Mouse (Mus musculus) liver, adult (tissue): ENCODE data around the gene Tcap.

ENCODE experiments used
- GATA4 ChIP-seq: IDR thresholded peaks from 2 replicates; pipeline ENCODE4 v1.6.1; 2014; ENCODE audit warnings: mild to moderate bottlenecking, low read length; ENCODE audit not compliant: insufficient replicate concordance

Tcap gene

DNA sequence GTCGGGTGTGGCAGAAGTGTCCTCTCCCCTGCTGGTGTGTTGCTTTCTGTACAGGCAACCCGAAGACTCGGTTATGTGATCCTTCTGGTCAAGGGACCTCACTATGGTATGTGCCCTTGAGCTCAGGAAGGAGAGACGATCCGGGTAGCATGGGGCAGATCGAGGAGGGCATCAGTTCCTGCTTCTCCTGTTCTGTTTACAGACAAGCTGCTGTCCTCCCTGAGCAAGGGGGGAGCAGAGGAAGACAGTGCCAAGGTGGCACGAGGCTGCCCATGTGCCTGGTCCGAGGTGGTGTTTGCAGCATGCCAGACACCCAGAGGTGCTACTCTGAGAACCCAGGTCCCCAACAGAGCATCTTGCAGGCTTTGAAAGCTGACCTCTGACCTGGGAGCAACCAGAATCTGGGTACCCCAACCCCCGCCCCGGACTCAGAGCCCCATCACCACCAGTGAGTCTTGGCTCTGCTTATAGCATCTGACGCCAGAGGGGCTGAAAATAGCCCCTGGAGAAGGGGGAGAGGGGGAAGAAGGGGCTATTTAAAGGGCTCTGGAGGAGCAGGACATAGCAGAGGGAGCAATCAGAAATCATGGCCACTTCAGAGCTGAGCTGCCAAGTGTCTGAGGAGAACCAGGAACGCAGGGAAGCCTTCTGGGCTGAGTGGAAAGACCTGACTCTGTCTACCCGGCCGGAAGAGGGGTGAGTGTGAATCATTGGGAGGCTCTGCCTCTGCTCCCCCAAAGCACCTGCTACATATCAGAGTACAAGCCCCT lies at the start of gene Tcap:
TSS of gene Tcap (plus strand) at position 551 of the 770 bp plus-strand sequence.
- no peak for TF ChIP-seq GATA4

DNA sequence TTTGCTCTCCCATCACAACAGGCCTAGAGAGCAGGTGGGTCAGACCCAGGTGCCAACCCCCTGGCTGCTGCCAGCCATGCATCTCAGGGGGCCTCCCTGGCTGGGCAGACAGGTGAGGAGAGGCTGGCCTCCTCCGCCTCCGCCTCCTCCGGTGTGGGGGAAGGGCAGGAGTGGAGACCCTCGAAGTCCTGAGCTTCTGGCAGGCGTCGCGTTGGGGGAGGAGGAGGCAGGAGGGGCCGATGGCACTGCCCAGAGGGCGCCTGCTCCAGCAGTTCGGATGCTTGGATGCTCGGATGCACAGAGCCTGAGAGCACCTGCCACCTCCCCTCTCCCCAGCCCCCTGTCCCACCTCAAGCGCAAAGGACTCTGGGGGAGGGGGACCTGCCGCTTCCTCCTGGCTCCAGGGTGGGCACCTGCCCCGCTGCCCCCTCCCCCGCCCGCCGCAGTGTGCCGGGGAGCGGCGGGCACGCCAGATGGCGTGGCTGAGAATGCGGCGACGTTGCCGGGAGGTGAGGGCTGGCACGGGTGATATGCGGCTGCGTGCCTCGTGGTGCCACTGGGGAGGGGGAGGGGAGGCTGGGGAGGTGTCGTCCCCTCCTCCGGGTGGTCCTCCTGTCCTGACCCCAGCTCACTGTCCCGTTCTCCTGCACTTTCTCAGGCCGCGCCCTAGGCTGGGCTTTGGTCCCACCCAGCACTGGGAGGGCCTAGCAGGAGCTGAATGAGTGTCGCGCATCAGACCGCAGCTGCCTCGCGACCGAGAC lies 49.5 kb upstream of the Tcap start:
- no peak for TF ChIP-seq GATA4

DNA sequence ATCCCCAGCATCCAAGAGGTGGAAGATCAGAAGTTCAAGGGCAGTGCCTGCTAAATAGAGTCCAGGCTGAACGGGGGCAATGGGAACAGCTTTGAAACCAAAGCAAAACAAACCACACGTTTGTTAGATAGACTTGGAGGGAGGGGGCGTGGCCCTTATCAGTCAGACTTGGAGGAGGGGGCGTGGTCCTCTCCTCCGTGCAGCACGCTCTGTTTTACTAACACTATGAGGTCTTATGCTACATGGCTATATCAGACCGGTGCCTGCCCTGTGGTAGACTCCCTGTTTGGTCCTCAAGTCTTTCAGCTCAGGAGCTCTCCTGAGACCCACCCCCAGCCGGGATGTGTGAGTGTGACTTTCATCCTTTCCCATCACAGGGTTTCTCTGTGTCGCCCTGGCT lies 48.4 kb upstream of the Tcap start:
- TF ChIP-seq GATA4: no peak

DNA sequence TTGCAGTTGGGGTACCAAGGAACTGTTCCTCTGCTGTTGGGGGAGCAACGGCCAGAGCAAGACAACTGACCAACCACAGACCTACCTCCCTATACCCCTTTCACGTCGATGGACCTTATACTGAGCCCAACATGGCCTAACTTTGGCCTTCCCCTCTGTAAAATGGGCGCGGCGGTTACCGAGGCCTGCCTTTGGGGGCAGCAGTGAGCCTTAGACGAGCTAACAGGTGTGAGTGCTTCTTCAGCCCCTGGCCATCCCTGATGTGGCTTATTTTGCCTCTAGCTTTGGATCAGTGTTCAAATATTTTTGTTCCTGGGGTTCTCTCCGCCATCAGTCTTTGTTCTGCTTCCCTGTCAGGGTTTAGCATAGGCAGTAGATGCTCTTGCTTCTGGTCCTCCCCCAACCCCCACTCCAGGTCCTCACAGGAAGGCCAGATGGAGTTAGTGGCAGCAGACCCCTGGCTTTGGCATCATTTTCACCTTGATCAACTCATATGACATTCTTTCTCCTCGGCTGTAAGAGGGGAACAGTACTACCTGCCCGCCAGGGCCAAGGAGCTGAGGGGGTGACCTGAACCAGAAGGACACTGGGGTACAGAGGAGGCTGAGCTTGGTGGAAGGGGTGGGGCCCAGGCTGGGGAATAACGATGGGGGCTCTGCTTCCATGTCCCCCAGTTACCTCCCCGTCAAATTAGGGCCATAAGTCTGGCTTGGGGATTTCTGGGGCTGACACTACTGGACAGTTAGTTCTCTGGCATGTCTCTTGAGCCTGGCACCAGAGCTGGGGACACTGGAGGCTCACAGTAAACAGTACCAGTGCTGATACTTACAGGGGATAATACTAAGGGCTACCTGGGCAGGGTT lies 47.1 kb upstream of the Tcap start:
- no peak for TF ChIP-seq GATA4

DNA sequence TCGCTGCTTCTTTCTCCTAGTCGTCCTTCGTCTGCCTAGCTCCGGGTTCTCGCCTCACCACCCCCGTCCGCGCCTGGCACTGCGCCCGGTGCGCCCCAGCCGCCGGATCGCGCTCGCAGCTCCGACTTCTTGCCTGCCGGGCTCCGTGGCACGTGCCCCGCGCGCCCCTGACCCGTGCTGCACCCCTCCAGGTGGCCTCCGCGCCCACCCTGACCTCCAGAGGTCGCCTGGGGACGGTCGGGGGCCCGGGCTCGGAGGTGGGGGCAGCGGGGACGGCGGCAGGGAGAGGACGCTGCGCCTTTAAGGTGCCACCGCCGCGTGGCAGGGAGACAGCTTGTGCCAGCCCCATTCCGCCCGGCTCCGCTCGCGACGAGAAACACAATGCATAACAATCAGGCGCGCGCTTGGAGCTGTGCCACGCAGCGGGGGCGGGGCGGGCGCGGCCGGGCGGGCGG lies 45.1 kb upstream of the Tcap start:
- no peak for TF ChIP-seq GATA4

DNA sequence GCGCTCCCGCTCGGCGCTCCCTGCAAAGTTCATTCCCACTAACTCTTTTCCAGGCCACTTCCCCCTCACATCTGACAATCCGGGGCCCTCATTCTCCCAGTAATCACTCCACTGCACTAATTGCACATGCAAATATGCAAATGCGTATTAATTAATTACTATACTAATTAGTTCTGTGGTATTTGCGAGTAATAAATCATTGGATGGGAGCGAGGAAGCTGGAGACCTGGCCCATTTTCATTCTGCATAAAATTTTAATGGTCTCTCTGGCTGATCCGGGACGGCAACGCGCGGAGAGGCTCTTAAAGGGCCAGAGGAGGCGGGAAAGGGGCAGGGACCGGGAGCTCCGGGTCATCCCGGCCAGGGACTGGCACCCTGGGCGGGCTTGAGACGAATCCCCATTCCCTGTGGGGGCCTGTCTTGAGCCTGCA lies 44.5 kb upstream of the Tcap start:
- no peak for TF ChIP-seq GATA4

DNA sequence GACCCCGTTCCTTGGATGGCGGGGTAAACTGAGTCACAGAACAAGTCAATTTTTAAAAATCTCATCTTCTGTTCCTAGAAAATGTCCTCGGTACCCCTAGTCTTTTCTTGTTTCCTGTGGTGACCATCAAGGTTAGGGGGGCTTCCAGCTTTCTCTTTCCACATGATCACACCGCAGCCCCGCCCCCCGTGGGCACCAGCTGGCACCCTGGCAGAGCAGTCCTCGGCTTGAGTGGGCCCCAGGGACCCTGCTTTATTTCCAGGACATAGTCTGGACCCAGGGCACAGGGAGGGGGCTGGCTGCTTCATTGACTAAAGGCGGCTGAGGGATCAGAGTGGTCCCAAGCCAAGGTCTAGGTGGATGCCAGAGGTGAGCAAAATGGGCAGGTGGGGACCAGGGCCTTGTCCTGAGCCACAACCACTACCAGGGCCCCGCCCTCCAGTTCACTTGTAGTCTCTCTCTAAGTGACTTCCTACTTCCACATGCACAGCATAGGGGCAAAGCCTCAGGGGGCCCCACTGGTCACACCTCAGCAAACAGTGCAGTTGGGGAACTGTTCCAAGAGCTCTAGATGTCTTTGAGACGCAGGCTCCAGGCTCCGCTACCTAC lies 43.8 kb upstream of the Tcap start:
- TF ChIP-seq GATA4: no peak

DNA sequence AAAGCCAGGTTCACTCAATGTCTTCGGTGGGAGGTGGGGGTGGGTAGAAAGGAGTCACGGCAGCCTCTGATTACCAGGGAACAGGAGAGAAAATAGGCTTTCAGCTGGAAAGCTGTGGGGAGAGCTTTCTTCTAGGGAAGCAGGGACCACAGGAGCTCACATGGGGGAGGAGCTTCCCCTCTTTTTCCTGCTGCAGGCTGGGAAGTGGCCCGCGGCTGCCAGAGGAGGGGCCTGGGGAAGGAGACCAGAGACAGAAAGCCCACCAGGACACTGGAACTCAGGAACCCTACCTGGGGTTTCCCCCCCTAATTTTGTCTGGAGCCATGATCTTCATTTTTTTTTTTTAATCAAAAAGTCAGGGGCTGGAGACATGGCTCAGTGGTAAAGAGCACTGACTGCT lies 43.0 kb upstream of the Tcap start:
- no peak for TF ChIP-seq GATA4

DNA sequence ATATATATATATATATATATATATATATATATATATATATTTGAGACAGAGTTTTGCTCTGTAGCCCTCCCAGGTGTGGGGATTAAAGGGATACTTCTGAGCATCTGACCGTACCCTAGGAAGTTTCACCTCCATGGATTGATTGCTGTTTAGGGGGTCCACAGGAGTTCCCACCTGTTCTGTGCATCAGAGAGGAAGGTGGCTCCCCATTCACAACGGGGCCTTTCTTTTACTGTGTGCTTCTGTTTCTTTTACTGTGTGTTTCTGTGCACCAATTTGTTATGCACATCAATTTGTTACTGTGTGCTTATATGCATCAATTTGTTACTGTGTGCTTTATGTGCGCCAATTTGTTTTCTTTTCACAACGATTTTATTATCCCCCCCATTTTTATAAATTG lies 42.4 kb upstream of the Tcap start:
- TF ChIP-seq GATA4: no peak

DNA sequence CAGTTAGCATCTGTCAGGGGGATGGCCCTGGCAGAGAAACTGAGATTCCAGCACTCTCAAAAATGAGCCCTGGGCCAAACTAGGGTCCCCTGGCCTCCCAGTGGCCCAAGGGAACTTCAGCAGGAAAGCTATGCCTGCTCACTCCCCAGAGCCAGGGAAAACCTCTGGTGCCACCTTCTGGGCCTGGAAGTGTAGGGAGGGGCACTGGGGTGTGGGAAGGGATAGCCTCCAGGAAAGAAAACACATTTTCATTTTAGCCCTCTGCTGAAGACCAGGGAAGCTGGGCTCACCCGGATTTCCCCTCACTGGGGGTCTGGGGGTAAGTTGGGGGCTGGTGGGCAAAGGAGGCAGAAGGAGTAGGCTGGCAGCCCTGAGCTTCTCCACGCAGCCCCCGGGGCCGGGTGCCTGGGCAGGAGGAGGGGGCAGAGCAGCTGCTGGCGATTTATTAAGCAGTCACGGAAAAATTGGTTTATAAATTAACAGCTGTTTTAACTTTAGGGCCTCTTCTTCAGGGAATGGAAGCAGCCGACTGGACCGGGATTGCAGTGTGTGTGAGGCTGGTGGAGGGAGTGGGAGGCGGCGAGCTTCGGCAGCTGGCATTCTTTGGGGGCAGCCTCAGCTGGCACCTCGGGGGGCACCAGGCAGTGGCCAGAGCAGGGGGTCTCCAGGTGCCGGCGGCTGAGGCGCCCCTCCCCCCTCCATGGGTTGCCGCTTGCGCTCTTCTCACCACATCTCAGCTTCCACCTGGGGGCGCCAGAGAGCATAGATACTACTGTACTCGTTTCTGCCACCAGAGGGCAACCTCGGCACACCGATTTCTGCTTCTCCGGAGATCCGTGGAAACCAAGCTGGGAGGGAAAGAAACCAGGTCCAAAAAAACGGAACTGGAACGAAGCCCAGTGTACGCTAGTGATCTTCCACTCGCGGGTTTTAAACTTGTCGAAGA lies 41.3 kb upstream of the Tcap start:
- no peak for TF ChIP-seq GATA4

DNA sequence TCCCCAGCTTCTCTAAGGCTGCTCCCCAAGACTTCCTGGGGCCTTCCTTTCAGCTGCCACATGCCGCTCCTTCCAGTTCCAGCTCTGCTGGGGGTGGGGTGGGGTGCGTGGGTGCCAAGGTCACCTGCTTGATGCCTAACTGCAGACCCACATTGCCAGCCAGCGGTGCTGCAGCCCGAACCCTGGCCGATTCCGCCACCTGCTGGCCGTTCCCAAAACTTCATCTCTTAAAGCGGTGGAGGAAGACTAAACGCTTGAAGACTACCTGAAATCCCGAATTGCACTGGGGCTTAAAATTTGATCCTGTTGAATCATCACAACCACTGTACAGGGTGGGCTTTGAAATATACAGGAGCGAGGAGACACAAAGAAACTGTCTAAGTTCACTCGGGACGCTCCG lies 38.4 kb upstream of the Tcap start:
- TF ChIP-seq GATA4: no peak

DNA sequence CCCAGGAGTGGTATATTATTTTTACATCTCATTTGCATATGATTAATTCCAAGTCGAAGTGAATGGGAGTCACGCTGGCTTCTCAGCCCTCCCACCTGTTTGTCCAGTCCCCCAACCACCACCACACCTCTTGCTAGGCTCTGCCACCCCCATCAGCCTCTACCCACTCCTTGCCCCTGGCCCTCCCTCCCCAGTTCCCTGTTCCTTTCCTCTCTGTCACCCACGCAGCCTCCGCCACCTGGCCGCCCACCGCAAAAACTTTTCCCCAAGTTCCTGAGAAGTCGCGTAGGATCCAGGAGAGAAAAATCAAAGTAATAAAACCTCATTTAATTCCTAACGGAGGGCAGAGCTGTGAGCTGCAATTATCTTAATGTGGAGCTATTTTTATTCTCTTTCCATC lies 37.4 kb upstream of the Tcap start:
- no peak for TF ChIP-seq GATA4

DNA sequence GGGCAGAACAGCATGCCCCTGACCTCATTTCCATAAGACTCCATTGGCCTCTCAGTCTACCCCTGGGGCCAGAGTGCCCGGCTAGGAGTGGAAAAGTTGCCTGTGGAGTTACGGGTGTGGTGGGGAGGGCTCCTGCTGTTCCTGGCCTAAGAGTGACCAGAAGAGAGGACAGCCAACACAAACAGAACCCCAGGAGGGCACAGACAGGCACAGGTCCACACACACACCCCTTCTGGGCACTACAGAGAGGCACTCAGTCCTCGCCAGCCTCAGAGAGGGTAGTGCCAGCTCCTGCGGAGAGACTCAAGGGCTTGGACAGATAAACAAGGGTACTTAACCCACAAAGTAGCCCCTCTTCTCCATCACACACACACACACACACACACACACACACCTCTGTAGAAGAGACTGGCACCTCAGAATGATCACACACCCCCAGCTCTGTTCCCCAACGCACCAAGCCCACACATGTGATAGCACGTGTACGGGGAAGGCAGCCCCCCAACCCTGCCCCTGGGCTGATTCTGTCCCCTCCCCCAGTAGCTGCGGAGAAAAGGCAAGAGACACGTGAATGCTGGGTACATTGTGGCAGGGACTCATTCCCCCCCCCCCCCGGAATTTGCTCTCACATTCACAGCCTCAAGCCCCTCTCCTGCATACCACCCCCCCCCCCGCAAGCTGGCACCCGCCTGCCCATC lies 36.1 kb upstream of the Tcap start:
- no peak for TF ChIP-seq GATA4
